Mouse (Mus musculus) midbrain, postnatal 0 days (tissue): ENCODE data around the gene Rpgrip1. TPM values are rescaled to one million over a fixed set of nuclear protein-coding genes. Genes with fewer than 3 reads are reported as not detected.
A peak's percentile ranks its signal among the peaks of the same experiment; 100 is the strongest.

Experiments used
- ATAC-seq: fragments of 200-750 bp; cut with Nextera tagmentation; 2 replicates; pipeline ENCODE4 v1.8.0; 2017; ENCODE audit warnings: moderate number of reproducible peaks, mild to moderate bottlenecking, moderate TSS enrichment, moderate library complexity; ENCODE audit not compliant: low FRiP score
- DNase-seq: peaks from one replicate; pipeline ENCODE4 v3.0.0-alpha.2; 2015; ENCODE audit warnings: low spot score
- H3K27ac ChIP-seq: fragments of 300-500 bp; sonication (generic); 2 replicates; pipeline ENCODE4 v1.5.1; 2014; ENCODE audit warnings: low read depth, mild to moderate bottlenecking, low read length, mixed read lengths
- H3K27me3 ChIP-seq: fragments of 300-500 bp; sonication (generic); 2 replicates; pipeline ENCODE4 v1.6.1; 2014; ENCODE audit warnings: low read length, control low read depth, mixed read lengths; ENCODE audit not compliant: insufficient read depth
- H3K36me3 ChIP-seq: fragments of 300-500 bp; sonication (generic); 2 replicates; pipeline ENCODE4 v1.6.1; 2014; ENCODE audit warnings: low read length, control low read depth, mixed read lengths; ENCODE audit not compliant: insufficient read depth
- H3K4me1 ChIP-seq: fragments of 300-500 bp; sonication (generic); 2 replicates; pipeline ENCODE4 v1.6.1; 2014; ENCODE audit warnings: mild to moderate bottlenecking, control low read depth, antibody characterized with exemption, low read length, mixed read lengths; ENCODE audit not compliant: insufficient read depth
- H3K4me2 ChIP-seq: fragments of 300-500 bp; sonication (generic); 2 replicates; pipeline ENCODE4 v1.6.1; 2014; ENCODE audit warnings: low read depth, mild to moderate bottlenecking, low read length, mixed read lengths; ENCODE audit not compliant: poor library complexity, severe bottlenecking
- H3K4me3 ChIP-seq: fragments of 300-500 bp; sonication (generic); 2 replicates; pipeline ENCODE4 v1.5.1; 2014; ENCODE audit warnings: low read depth, mild to moderate bottlenecking, low read length, moderate library complexity
- H3K9ac ChIP-seq: fragments of 300-500 bp; sonication (generic); replicated peaks from 2 replicates; pipeline ENCODE4 v1.6.1; 2014; ENCODE audit warnings: mild to moderate bottlenecking, low read length, moderate library complexity, mixed read lengths; ENCODE audit not compliant: poor library complexity, severe bottlenecking
- H3K9me3 ChIP-seq: fragments of 300-500 bp; sonication (generic); 2 replicates; pipeline ENCODE4 v1.6.1; 2016; ENCODE audit warnings: low read length, control low read depth
- CTCF ChIP-seq: IDR thresholded peaks from 2 replicates; pipeline ENCODE4 v1.5.1; 2016; ENCODE audit warnings: antibody characterized with exemption, mild to moderate bottlenecking
- WGBS: fragments of 180-500 bp; shearing (Covaris S2); extraction: QIAGEN DNeasy Blood & Tissue Kit; methylation state at CpG from one replicate; pipeline ENCODE4 v1.1.7; 2014; 5-methylcytosine and 5-hydroxymethylcytosine counted together
- polyA plus RNA-seq: library from polyadenylated mRNA; unstranded; fragments of >200 nt; fragmentation: Nextera tagmentation; extraction: Ambion mirVana; gene quantifications from 2 replicates; pipeline ENCODE4 v1.2.1, GENCODE M21; 2015
- total RNA-seq: library from RNA; depleted of rRNA; stranded (reverse); fragments of >200 nt; gene quantifications from 2 replicates; pipeline ENCODE4 v1.2.3, GENCODE M21; 2014

Gene Rpgrip1
- total and polyA plus RNA-seq, 2 experiments from 2014 or later, result 5.5 to 59.8 TPM

GRCm38 (mm10) chr14:52114101-52114500 is 3.6 kb downstream of the Rpgrip1 start:
- no peak for DNase-seq
- TF ChIP-seq CTCF, result no peak
- no peak for ATAC-seq
- WGBS, result 78% methylated on average over 1 of the region's 1 CpGs
- no peaks in the 10 kb centered on the region for H3K27me3 ChIP-seq
- H3K9me3 ChIP-seq, result no peaks in the 10 kb centered on the region
- peaks cover 6% of the 10 kb centered on the region; the same call in 1 of the 2 replicates for H3K4me1 ChIP-seq
- H3K36me3 ChIP-seq, result no peaks in the 10 kb centered on the region
- no peak overlapping the region for H3K4me2 ChIP-seq
- H3K4me3 ChIP-seq, result no peak overlapping the region
- no peak overlapping the region for H3K27ac ChIP-seq
- H3K9ac ChIP-seq, result no peak overlapping the region

- DNase-seq, result no peak
- H3K27ac ChIP-seq, result no peak overlapping the region
- no peaks in the 10 kb centered on the region for H3K27me3 ChIP-seq
- H3K9me3 ChIP-seq, result no peaks in the 10 kb centered on the region
- WGBS, result 93% methylated on average over 5 of the region's 5 CpGs
- no peak for ATAC-seq
- no peak for TF ChIP-seq CTCF
- no peak overlapping the region for H3K9ac ChIP-seq
- H3K36me3 ChIP-seq, result no peaks in the 10 kb centered on the region
- H3K4me3 ChIP-seq, result no peak overlapping the region
- no peak overlapping the region for H3K4me2 ChIP-seq
- peaks cover 8% of the 10 kb centered on the region; the same call in 1 of the 2 replicates for H3K4me1 ChIP-seq
These were observed 6.7 kb downstream of the Rpgrip1 start for GRCm38 (mm10) chr14:52117241-52117640.

- H3K27me3 ChIP-seq, result no peaks in the 10 kb centered on the region
- no peaks in the 10 kb centered on the region for H3K9me3 ChIP-seq
- H3K4me1 ChIP-seq, result peaks cover 8% of the 10 kb centered on the region; the same call in 1 of the 2 replicates
- H3K36me3 ChIP-seq, result no peaks in the 10 kb centered on the region
- peak overlapping the region; percentile 55 for H3K4me3 ChIP-seq
- H3K4me2 ChIP-seq, result peak overlapping the region; percentile 88
- WGBS, result 19% methylated on average over 8 of the region's 8 CpGs
- H3K27ac ChIP-seq, result peak overlapping the region; percentile 81
- H3K9ac ChIP-seq, result peak overlapping the region; percentile 65
- ATAC-seq (peak; percentile 25; the same call in 1 of the 2 replicates), DNase-seq (no peak)
- no peak for TF ChIP-seq CTCF
These were observed 7.9 kb downstream of the Rpgrip1 start for GRCm38 (mm10) chr14:52118456-52118822.

- Histone ChIP-seq H3K9ac (peak overlapping the region; percentile 65), H3K36me3 (no peaks in the 10 kb centered on the region), H3K27ac (peak overlapping the region; percentile 81), H3K4me1 (peaks cover 8% of the 10 kb centered on the region; the same call in 1 of the 2 replicates), H3K4me2 (peak overlapping the region; percentile 88), H3K27me3 (no peaks in the 10 kb centered on the region), H3K4me3 (peak overlapping the region; percentile 55), H3K9me3 (no peaks in the 10 kb centered on the region)
- WGBS, result under 1% methylated on average over 38 of the region's 38 CpGs
- peak; percentile 27; the same call in 1 of the 2 replicates for TF ChIP-seq CTCF
- peak; percentile 75 for DNase-seq
- ATAC-seq, result peak; percentile 87
These were observed 8.5 kb downstream of the Rpgrip1 start for GRCm38 (mm10) chr14:52118823-52119608.

GRCm38 (mm10) chr14:52120169-52120568 is 9.7 kb downstream of the Rpgrip1 start:
- ATAC-seq (no peak), DNase-seq (no peak)
- Histone ChIP-seq H3K27me3 (no peaks in the 10 kb centered on the region), H3K36me3 (no peaks in the 10 kb centered on the region), H3K9me3 (no peaks in the 10 kb centered on the region), H3K9ac (peak overlapping the region; percentile 65; the same call in 1 of the 2 replicates), H3K4me1 (peaks cover 8% of the 10 kb centered on the region; the same call in 1 of the 2 replicates), H3K4me2 (peak overlapping the region; percentile 88), H3K4me3 (peak overlapping the region; percentile 55; the same call in 1 of the 2 replicates), H3K27ac (peak overlapping the region; percentile 34; the same call in 1 of the 2 replicates)
- 57% methylated on average over 7 of the region's 7 CpGs for WGBS
- no peak for TF ChIP-seq CTCF

GRCm38 (mm10) chr14:52123918-52124317 is 13.4 kb downstream of the Rpgrip1 start:
- no peak overlapping the region for H3K9ac ChIP-seq
- H3K9me3 ChIP-seq, result no peaks in the 10 kb centered on the region
- H3K27me3 ChIP-seq, result no peaks in the 10 kb centered on the region
- peak; percentile 88 for TF ChIP-seq CTCF
- H3K36me3 ChIP-seq, result no peaks in the 10 kb centered on the region
- no peak overlapping the region for H3K4me2 ChIP-seq
- DNase-seq (peak; percentile 73), ATAC-seq (no peak)
- H3K4me3 ChIP-seq, result no peak overlapping the region
- 0 out of 2 replicates have a peak, but pooled peaks cover 3% of the 10 kb centered on the region for H3K4me1 ChIP-seq
- WGBS, result 23% methylated on average over 4 of the region's 4 CpGs
- no peak overlapping the region for H3K27ac ChIP-seq
